Mouse (Mus musculus) gastrocnemius, adult 8-10 months (tissue): ENCODE results near the gene Lipa. TPM values are rescaled to one million over a fixed set of nuclear protein-coding genes. Genes with fewer than 3 reads are reported as not detected.

Experiments used
- DNase-seq, 2 experiments: peaks; one replicate each; pipeline ENCODE4 v3.0.0; 2022; ENCODE audit warnings: low spot score in 2 of 2
- total RNA-seq, 4 experiments: library from RNA; stranded (reverse); gene quantifications; 2 replicates each; pipeline ENCODE4 v1.2.4; 2022

Lipa gene
- total RNA-seq: 1 to 10 TPM; 3.6 to 5.5 (median 4.9) TPM

DNA sequence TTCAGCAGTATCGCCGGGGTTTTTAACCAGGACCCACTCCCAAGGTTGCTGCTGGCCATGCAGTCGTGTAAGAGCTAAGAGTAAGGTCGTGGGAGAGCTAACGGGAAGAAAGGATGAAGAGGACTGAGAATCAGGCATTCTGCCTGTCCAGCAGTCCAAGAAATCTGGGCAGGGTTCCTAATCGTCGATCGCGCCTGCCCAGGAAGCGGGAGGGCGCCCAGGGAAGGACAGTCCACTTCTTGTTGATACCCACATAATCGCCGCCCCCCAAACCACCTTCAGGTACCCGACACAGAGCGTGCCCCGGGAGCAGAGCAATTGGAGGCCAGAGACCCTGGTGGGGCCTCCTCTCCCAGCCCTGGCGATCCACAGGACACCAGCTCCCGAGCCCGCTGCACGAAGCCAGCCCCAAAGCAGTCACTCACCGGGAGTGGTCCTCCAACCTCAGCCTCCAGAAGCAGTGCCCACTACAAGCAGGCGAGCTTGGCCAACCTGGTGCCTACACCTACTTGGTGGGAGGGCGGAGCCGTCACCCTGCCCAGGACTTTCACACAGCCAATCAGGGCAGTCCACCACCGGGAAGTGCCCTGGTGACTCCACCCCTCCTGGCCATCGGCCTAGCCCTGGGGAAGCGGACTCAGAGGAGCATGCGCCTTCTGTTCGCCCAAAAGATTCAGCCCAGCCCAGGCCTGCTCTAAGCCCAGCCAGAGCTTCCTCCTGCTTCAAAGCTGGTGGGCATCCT, at the start of gene Lipa:
TSS of gene Lipa (minus strand) at position 534 of the 742 bp plus-strand sequence.
- peak; percentile 91 to 94 for DNase-seq

- DNase-seq: no peak
These were observed 46.4 kb upstream of the Lipa start for GRCm38 (mm10) chr19:34573650-34574049.

- DNase-seq: no peak
These were observed 43.8 kb upstream of the Lipa start for GRCm38 (mm10) chr19:34571080-34571479.

GRCm38 (mm10) chr19:34569896-34570476, 42.7 kb upstream of the Lipa start:
- DNase-seq: no peak

GRCm38 (mm10) chr19:34568988-34569895, 42.0 kb upstream of the Lipa start:
- DNase-seq: no peak

DNA sequence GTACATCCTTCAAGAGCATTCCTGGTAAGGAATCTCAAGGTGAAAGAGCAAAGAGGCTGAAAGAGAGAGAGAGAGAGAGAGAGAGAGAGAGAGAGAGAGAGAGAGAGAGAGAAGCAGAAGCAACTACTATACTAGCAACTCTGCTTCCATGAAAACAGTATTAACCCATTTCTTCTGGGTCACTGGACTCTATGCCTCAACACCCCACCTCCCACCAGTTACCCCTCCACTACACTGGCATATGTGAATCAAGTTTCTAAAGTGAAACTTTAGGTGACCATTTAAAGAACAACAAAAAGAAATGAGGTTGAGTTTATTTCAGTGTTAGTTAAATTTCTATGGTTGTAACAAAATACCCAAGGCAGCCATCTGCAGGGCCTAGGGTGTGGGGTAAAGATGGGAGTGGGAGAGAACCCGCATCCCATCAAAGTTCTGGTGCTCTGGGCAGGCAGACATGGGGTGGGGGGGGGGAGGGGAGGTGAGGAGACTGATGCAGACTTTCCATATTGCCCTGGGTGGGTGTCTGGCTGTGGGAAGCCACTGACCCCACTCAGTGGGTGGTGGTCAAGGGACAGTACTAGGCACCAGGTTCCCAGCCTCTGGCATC, 39.0 kb upstream of the Lipa start:
- no peak for DNase-seq

DNA sequence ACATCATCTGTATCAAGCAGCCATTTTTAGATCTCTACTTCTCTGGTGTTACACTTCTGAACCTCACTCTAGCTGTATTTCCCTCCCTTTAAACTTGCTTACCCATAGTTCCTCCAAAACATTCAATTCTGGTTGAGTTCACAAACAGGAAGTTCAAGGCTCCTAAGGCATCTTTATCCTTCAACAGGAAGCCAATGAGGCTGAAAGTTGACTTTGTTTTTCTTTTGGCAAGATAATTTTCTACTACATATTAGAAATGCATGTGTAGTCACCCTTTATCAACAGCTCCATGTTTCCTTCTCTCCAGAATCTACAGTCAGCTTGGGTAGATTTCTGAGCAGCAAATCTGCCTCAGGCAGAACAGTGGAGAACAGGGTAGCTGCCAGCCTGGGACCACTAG, 35.3 kb upstream of the Lipa start:
- no peak for DNase-seq

DNA sequence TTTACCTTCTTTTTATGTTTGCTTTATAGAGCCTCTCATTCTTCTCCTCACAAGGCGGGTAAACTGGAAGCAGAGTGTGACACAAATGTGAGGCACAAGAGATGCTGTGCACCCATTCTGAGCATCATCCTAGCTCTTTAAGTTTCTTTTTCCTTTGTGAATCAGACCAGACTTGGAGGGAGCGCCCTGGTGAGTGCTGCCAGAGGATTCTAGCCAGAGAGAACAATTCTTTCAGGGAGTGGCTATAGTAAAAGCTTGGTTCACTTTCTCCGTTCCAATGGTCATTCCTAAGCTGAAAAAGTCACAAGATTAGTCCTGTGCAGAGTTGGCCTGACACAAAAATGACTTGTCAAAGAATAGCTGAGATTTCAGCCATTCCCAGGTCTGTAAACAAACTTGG, 29.3 kb upstream of the Lipa start:
- peak; percentile 12 to 22 for DNase-seq

DNA sequence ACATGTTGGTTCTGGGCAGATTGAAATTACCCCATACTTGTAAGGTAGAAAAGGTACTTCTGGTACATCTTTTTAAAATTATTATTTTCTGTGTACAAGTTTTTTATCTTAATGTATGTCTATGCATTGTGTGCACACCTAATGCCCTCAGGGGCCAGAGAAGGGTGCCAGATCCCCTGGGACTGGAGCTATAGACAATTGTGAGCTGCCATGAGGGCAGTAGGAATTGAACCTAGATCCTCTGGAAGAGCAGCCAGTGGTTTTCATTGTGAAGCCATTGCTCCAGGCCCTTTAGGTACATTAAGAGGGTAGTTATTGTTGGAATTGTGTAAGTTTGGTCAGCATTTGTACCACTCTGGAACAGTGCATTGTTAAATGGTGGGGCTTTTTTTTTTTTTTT, 26.8 kb upstream of the Lipa start:
- DNase-seq: no peak

- no peak for DNase-seq
These were observed 26.2 kb upstream of the Lipa start for GRCm38 (mm10) chr19:34553522-34553921.

DNA sequence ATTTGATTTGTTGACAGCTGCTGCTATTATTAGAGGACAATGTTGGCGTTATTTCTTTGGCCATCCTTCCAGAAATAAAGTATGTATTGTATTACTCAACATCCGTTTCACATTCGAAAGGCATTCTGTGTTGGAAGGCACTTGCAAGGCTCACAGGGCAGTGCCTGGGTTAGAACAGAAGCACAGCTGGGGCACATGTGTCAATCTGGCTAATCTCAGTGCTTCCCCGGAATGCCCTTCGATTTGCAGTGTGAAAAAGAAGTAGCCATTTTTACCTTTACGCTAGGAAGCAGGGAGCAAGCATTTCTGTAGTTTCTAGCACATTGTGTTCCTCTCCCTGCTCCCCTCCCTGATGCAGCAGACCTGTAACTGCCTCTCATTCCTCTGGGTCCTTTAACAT, 25.7 kb upstream of the Lipa start:
- no peak for DNase-seq

GRCm38 (mm10) chr19:34551981-34552380, 24.7 kb upstream of the Lipa start:
- peak in 1 of 2 experiments; percentile 18 for DNase-seq

DNA sequence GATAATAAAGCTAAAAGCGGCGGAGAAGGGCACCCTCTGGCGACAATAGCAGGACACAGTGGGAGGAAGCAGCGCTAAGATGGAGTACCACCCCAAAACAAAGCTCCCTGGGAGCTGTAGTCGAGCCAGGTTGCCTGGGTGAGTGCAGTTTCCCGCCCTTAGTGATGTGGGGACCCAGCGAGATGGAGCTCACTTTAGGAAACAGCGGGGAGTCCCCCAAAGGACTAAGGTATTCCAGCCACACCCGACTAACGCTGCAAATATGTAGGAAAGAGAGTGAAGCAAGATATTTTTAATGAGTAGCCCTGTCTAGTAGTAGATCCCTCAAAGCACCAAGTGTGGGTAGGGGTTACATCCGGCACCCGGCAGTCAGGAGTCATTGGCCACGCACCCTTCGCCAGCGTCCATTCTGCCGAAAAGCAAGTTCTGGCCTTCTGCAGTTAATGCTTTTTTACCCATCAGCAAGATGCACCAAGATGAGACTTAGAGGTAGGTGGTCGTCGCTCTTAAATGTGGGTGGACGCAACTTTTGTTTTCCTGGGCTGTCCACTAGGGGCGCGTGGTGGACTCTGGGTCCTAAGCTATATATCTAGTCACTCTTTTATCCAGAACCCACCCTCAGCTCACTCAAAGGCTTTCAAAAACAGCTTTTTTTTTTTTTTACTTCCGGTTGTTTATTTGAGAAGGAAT, 23.4 kb upstream of the Lipa start, which contains the start of gene Ifit2:
TSS of gene Ifit2 (plus strand) at position 161 of the 690 bp plus-strand sequence.
- DNase-seq: peak; percentile 33 to 48

DNA sequence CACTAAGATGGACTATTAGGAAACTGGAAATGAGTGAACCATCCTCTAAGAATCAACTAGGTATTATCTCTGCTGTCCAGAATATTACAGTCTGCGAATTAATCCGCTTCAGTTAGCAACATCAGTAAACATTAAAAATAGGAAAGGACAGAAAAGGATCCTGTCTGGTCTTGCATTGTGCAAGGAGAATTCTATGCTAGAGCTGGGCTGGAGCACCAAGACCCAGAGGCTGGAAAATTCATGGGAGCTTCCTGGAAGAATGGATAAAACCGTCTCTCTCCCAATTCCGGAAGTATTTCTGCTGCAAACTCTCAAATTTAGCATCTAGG, 22.9 kb upstream of the Lipa start:
- no peak for DNase-seq

DNA sequence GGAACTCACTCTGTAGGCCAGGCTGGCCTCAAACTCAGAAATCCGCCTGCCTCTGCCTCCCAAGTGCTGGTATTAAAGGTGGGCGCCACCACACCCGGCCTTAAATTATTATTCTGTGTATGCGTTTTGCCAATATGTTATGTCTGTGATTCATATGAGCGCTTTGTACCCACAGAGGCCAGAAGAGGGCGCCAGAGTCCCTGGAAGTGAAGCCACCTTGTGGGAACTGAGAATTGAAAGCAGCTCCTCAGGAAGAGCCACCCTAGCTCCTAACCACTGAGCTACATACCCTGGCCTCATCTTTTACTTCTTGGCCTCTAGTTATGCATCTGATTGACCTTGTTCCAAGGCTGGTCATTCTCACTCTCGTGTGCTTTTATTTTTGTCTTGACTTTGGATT, 20.7 kb upstream of the Lipa start:
- DNase-seq: peak; percentile 59 to 67

DNA sequence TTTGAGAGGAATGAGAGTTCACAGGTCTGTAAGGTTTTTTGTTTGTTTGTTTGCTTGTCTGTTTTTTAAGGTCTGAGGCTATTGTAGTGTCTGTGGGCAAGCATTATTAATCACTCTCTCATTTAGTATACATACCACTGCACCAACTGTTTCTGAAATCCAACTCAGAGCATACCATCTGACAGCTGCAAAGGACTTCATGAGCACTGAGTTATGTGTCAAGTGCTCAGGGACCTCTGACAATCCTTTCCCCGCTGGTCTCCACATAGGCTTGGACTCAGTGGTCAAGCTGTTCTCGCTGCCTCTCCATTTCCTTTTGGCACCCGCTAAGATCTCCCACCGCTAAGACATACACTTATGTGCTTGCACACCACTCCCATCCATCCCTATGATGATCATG, 18.9 kb upstream of the Lipa start:
- no peak for DNase-seq

DNA sequence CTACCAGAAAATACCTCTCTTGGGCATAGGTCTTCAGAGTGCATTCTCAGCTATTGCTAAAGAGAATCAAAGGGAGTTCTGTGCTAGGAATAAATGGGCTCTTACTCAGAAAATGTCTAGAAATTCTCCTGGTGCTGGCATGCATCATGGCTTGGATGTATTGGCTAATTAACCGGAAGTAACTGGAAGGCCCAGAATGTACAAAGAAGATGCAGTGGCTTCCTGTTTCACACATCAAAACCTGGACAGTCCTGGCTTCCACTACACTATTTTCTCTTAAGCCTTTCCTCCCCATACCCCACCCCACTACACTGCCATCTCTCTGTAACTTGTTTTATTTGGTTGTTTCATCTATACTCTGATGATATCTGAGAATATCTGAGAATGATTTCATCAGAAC, 12.1 kb upstream of the Lipa start:
- no peak for DNase-seq

DNA sequence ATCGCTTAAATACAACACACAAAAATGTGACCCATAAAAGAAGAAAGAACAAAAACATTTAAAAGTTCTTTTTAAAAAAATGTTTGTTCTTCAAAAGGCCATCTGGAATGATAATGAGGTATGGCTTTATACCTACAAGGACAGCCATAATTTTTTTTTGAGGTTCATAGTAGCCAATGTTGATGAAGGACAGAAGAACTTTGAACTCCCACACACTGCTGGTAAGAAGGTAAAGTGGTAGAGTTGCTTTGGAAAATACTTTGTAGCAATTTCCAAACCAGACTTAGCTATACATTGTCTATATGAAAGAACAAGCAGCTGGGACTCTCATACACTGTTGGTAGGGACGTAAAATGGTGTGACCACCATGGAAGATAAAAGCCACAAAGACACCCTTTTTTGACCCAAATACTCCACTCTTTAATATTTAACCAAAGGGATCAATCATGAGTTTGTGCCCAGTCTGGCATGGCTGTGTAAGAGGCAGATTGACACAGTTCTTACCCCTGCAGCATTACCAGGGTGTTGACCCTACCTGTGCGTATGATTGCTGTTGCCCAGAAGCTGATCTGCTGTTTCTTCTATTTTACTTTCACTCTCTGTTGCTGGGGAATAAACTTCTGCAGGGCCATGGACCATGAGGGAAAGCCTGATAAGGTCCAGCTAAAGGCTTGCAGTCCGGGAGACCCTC, 4.9 kb upstream of the Lipa start:
- no peak for DNase-seq

DNA sequence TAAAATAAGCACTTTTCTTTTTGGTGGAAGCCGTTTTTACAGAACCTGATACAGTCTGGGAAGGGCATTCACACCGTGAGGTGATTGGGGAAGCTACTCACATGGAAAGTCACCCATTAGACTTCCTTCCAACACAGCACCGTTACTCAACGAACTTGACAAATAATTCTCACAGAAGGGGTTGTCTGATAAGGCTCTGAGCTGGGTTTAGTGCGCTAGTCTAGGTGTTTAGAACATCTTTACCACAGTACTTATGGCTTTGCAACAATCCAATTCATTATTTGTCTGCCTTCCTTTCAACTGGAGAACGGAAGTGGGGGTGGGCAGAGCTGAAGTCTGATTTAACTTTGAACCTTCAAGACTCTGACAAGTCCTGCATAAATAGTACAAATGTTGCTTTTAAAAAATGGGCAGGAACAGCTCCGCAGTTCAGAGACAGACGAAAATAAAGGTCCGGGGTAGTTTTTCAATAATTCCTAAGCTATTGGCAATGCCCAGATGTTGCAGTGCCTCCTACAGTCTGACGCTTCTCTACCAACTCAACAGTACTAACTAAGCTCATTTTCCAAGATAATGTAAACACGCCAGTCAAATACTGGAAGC, 852 bp downstream of the Lipa start:
- DNase-seq: no peak

- no peak for DNase-seq
These were observed 2.6 kb downstream of the Lipa start for GRCm38 (mm10) chr19:34524646-34525045.
